Mouse (Mus musculus) kidney, postnatal 14 days (tissue): ENCODE measurements around the gene Cd3d.
"Not testable (repeated sequence)": the region's sequence is repeated elsewhere in the genome, so short reads cannot be mapped to it uniquely, and the experiment has no call there.

Experiments
- DNase-seq: peaks from one replicate; pipeline ENCODE4 v3.0.0; 2022; ENCODE audit warnings: mixed read lengths

Cd3d gene

GRCm38 (mm10) chr9:44981676-44982075, at the start of gene Cd3d:
Gene Cd3d, plus strand, starts transcription at chr9:44981786.
- DNase-seq, result no peak

GRCm38 (mm10) chr9:44941756-44942155, 39.8 kb upstream of the Cd3d start:
- no peak for DNase-seq

GRCm38 (mm10) chr9:44942421-44942820, 39.2 kb upstream of the Cd3d start:
- DNase-seq, result no peak

- no peak for DNase-seq
Observed at GRCm38 (mm10) chr9:44946185-44946695, 35.3 kb upstream of the Cd3d start.

GRCm38 (mm10) chr9:44947836-44948235, 33.8 kb upstream of the Cd3d start:
- peak; percentile 17 for DNase-seq

- no peak for DNase-seq
Observed at GRCm38 (mm10) chr9:44954432-44954831, 27.2 kb upstream of the Cd3d start.

- peak; percentile 99 for DNase-seq
Observed at GRCm38 (mm10) chr9:44965126-44965832, 16.3 kb upstream of the Cd3d start, which contains the start of gene Ube4a. Gene Ube4a, minus strand, starts transcription at chr9:44965600.

- DNase-seq, result no peak
Observed at GRCm38 (mm10) chr9:44965833-44966466, 15.6 kb upstream of the Cd3d start.

GRCm38 (mm10) chr9:44966815-44967242, 14.8 kb upstream of the Cd3d start:
- DNase-seq, result peak; percentile 86

- DNase-seq, result not testable (repeated sequence)
Observed at GRCm38 (mm10) chr9:44967763-44968162, 13.8 kb upstream of the Cd3d start.

- no peak for DNase-seq
Observed at GRCm38 (mm10) chr9:44969450-44969849, 12.1 kb upstream of the Cd3d start.

GRCm38 (mm10) chr9:44977813-44978212, 3.8 kb upstream of the Cd3d start:
- no peak for DNase-seq

GRCm38 (mm10) chr9:44979806-44980205, 1.8 kb upstream of the Cd3d start:
- no peak for DNase-seq

- no peak for DNase-seq
Observed at GRCm38 (mm10) chr9:44980242-44980641, 1.3 kb upstream of the Cd3d start, which contains the start of gene Cd3g. Gene Cd3g, minus strand, starts transcription at chr9:44980431.

- no peak for DNase-seq
Observed at GRCm38 (mm10) chr9:44981104-44981503, 482 bp upstream of the Cd3d start.

- no peak for DNase-seq
Observed at GRCm38 (mm10) chr9:44982081-44982480, 495 bp downstream of the Cd3d start.

GRCm38 (mm10) chr9:44982531-44982930, 945 bp downstream of the Cd3d start:
- DNase-seq, result no peak

- no peak for DNase-seq
Observed at GRCm38 (mm10) chr9:44983001-44983400, 1.4 kb downstream of the Cd3d start.

GRCm38 (mm10) chr9:44985721-44986161, 4.2 kb downstream of the Cd3d start:
- no peak for DNase-seq

GRCm38 (mm10) chr9:44986242-44986781, 4.7 kb downstream of the Cd3d start:
- peak; percentile 7 for DNase-seq

GRCm38 (mm10) chr9:44986976-44987375, 5.4 kb downstream of the Cd3d start:
- DNase-seq, result no peak

GRCm38 (mm10) chr9:44991821-44992220, 10.2 kb downstream of the Cd3d start:
- no peak for DNase-seq

GRCm38 (mm10) chr9:44992271-44992670, 10.7 kb downstream of the Cd3d start:
- no peak for DNase-seq

- no peak for DNase-seq
Observed at GRCm38 (mm10) chr9:44993268-44993667, 11.7 kb downstream of the Cd3d start.
